Mouse (Mus musculus) heart, adult 9 months (tissue): Measurements from ENCODE around the gene Gm26661.
A peak's percentile ranks its signal among the peaks of the same experiment; 100 is the strongest.

ENCODE experiments used
- DNase-seq, 2 experiments: peaks; one replicate each; pipeline ENCODE4 v3.0.0; 2022; ENCODE audit warnings: low spot score in 2 of 2

Gene Gm26661

GRCm38 (mm10) chr14:7791532-7792159 is at the start of gene Gm26661:
Gm26661 (plus strand) TSS chr14:7791587.
- DNase-seq: peak; percentile 17 to 23

GRCm38 (mm10) chr14:7748944-7749763 is 42.2 kb upstream of the Gm26661 start:
- DNase-seq: peak in 1 of 2 experiments; percentile 6

DNA sequence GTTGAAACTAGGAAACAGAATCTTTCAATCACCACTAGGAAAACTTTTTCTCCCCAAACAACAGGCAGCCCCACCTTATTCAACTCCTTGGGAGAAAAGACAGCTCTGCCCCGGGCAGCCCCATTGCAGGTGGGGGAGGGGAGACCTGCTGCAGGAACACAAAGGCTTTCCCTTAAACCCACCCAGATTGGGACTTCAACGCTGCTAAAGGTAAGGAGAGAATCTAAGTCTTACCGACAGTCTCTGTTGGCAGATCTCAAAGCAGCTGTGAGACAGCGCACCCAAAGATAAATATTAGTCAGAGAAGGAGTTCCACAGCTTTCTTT is 41.7 kb upstream of the Gm26661 start:
- no peak for DNase-seq

- peak; percentile 15 to 33 for DNase-seq
Measured at GRCm38 (mm10) chr14:7765569-7766314, 25.6 kb upstream of the Gm26661 start.

DNA sequence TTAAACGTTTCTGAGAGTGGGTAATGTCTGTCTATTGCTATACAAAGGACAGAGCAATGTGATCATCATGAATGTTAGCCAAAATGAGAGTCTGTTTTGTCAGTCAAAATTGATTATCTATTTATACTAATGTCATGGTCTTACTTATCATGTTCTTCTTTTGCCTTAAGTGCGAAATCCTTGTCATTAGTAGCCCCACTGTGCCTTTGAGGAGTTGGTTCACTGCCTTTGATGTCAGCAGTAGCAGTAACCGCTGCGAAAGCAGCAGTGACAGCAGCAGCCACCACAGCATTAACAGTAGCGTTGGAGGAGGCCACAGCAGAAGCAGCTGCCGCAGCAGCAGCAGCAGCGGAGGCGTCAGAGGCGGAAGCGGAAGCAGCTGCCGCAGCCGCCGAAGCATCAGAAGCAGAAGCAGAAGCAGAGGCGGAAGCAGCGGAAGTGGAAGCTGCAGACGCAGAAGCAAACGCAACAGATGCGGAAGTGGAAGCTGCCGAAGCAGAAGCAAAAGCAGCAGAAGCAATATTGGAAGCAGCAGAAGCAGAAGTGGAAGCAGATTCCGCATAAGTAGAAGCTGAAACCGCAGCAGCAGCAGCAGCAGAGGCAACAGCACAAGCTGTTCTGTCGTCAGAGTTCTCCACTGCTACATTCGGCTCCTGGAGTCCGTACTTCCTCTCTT is 17.5 kb upstream of the Gm26661 start:
- peak; percentile 58 to 63 for DNase-seq

GRCm38 (mm10) chr14:7786073-7786472 is 5.3 kb upstream of the Gm26661 start:
- no peak for DNase-seq

DNA sequence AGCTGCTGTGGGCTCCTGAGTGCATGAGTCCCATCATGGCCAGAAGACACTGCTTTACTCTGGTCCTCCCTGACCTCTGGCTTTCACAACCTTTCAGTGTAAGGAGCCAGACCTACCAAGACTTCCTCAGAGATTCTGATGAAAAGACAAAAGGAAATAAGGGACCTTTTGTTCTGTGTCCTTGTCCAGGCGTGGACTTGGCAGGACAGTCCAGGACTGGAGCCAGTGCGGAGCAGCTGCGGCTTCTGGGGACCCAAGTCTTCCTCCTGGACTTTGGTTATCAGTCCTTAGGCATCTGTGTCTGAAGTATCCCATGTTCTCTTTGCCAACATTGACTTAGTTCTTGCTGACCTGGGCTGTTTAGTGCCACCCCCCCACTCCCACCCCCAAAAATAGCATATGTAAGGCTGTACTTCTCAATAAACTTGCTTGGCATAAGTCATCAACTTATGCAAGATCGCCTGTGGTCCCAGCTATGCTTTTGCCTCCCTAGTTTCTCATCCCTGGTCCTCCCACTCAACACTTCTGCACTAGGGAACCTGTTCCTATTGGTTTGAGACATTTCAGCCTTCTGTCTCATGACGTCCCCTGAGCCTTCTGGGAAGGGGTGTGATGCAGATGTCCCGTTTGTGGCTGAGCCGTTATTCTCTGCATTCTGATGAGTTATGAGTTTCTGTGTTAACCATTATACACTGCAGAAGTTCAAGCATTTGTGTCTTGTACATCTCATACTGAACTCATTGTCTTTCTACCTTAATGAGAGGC is 1.9 kb upstream of the Gm26661 start:
- peak in 1 of 2 experiments; percentile 12 for DNase-seq

DNA sequence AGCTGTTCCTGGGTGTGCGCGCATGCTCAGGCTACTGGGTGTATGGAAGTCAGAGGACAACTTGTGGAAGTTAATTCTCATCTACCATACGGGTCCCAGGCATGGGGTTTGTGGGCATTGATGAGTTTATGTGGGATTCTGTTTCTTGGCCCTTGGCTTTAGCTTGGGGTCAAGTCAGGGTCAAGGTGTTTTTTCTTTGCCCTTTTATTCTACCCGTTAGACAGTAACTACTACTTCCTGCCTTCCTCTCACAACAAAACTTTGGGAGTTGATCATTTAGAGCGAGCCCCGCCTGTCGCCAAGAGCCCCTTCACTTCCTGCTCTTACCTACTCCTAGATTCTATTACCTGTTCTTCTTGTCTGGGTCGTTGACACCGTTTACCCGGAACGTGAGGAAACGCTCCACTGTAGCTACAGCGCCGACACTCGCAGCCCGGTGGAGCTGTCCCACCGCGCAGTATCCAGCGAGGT is 291 bp upstream of the Gm26661 start:
- no peak for DNase-seq

GRCm38 (mm10) chr14:7795961-7796360 is 4.6 kb downstream of the Gm26661 start:
- no peak for DNase-seq

- no peak for DNase-seq
Measured at GRCm38 (mm10) chr14:7800611-7801010, 9.2 kb downstream of the Gm26661 start.

GRCm38 (mm10) chr14:7801831-7802230 is 10.4 kb downstream of the Gm26661 start:
- DNase-seq: no peak

- DNase-seq: no peak
Measured at GRCm38 (mm10) chr14:7803874-7804557, 12.6 kb downstream of the Gm26661 start.

- no peak for DNase-seq
Measured at GRCm38 (mm10) chr14:7804558-7804905, 13.1 kb downstream of the Gm26661 start.

GRCm38 (mm10) chr14:7807711-7808110 is 16.3 kb downstream of the Gm26661 start:
- no peak for DNase-seq

DNA sequence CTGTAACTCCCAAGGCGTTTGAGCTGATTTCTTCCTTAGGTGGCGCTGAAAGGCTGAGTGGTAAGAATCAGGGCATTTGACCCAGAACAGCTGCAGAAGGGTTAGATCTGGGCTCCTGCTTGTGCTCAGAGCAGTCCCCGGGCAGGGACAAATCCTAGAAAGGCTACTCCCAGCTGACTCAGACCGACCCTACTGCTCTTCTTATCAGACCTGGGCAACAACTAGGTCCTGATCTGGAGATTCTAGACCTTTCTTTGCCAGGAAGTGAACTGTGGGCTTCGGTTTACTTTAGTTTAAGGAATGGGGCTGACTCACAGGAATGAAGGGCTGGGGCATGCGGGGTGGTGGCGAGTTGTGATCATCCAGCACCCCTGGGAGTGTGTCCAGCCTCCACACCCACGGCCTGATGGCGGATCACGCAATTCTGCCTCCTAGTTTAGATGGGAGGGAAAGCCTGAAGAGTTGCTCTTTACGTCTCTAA is 17.2 kb downstream of the Gm26661 start:
- DNase-seq: no peak

DNA sequence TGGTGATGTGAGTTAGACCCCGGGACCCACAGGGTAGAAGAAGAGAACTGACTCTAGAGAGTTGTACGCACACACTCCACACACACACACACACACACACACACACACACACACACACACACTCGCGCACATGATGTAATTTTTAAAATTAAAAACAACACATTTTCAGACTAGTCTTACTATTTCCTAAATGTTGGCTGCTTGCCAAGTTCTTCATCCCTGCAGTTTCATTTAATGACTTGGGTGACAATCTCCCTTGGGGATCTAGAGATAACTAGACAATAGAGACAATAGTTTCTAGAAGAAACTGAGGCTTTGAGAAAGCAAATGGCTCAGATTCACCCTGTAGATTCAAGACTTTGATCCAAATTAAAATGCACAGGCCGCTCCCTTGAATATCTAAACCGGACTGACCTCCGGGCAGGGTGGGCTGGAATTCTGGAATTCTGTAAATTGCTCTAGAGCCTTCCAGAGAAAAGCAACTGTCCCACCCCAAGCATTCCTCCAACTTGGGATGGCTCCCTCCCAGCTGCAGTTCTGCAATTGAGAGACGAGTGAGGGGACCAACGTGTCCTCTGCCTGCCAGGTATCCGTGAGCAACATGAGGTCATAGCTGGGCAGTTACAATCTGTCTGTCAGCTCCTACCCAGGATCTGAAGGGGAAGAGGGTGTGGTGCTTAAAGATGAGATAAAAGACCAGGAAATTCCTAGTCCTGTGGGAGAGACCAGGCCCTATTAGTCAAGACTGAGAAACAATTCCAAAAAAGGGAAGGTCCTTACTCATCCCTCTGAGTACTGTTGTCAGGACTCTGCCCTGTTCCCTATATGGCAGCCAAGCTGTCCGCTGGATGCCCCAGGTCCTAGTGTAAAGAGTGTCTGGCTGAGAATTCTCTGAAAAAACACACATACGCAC is 17.9 kb downstream of the Gm26661 start:
- DNase-seq: peak; percentile 57 to 58

DNA sequence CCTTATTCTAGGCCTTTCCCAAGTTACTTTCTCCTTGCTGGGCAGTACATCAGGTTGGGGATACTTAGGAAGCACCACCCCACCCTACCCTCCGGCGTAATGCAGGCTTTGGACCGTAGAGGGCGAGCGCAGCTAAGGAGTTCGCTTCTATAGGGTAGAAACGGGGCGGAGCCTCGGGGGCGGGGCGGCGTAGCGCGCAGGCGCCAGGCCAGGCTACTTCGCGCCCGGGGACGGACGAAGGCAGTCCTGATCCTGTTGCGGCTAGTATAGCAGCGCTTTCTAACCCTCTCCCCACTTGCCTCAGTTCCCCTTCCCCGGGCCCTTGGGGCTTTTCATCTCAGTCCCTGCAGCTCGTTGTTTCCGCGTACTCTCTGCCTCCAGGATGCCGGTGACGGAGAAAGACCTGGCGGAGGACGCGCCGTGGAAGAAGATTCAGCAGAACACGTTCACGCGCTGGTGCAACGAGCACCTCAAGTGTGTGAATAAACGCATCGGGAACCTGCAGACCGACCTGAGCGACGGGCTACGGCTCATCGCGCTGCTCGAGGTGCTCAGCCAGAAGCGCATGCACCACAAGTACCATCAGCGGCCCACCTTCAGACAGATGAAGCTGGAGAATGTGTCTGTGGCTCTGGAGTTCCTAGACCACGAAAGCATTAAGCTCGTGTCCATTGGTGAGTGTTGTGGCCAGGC is 26.5 kb downstream of the Gm26661 start, which contains the start of gene Flnb:
TSS of gene Flnb (plus strand) at position 188 of the 693 bp plus-strand sequence.
- peak; percentile 95 to 96 for DNase-seq

GRCm38 (mm10) chr14:7818463-7819121 is 27.2 kb downstream of the Gm26661 start:
- DNase-seq: peak in 1 of 2 experiments; percentile 12
